ENCODE assay signal across 7 mouse cellular contexts in the genomic region with DNA sequence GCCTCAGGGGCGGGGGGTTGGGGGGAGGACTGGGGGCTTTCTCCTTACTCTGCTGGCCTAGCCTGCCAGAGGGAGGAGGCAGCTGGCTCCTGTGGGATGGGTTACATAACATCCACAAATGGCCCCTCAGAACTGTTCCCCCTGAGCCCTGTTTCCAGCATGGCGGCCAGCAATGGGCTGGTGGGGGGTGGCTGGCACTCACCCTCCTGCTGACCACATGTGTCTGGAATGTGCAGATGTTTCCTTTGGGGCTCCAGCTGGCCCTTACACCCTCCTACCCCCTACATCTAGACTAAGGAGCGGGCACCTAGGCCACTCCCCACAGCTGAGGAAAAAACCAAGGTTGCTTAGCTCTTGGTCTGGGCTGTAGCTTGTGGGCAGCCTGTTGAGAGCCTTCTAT. TPM values are rescaled to one million over a fixed set of nuclear protein-coding genes. Genes with fewer than 3 reads are reported as not detected.
DNase-seq lines count a peak whose midpoint lies in the region; ATAC-seq and TF ChIP-seq lines count a peak whose summit lies in the region.

No protein-coding gene starts in this region.

- no peak overlapping the region for H3K9ac ChIP-seq in embryonic facial prominence, embryonic 12.5 days
- H3K9ac ChIP-seq in hindbrain, embryonic 11.5 days (ENCODE audit: low read depth, low read length): no peak overlapping the region
- no peak overlapping the region for H3K9ac ChIP-seq in liver, postnatal 0 days (replicated peaks)
- peak overlapping the region; percentile 40; the same call in 1 of the 2 replicates for H3K9ac ChIP-seq in stomach, embryonic 16.5 days (ENCODE audit: low read length)

- no peak for TF ChIP-seq EP300 in liver, postnatal 0 days (IDR thresholded peaks at IDR 0.05; ENCODE audit: low read depth)

- 57% methylated on average over 3 of the region's 3 CpGs for WGBS in embryonic facial prominence, embryonic 12.5 days
- WGBS in hindbrain, embryonic 11.5 days: 53% methylated on average over 3 of the region's 3 CpGs
- 75% methylated on average over 3 of the region's 3 CpGs for WGBS in liver, postnatal 0 days (ENCODE audit: insufficient replicate concordance)
- WGBS in stomach, embryonic 16.5 days: 40% methylated on average over 3 of the region's 3 CpGs

- H3K27ac ChIP-seq in embryonic facial prominence, embryonic 12.5 days: peak overlapping the region; percentile 32
- H3K27ac ChIP-seq in hindbrain, embryonic 11.5 days (ENCODE audit: low read depth, low read length): peak overlapping the region; percentile 47
- peak overlapping the region; percentile 67 for H3K27ac ChIP-seq in liver, postnatal 0 days (ENCODE audit: low read depth)
- peak overlapping the region; percentile 93 for H3K27ac ChIP-seq in stomach, embryonic 16.5 days (ENCODE audit: low read length)

- no peak for TF ChIP-seq CTCF in liver, postnatal 0 days (IDR thresholded peaks at IDR 0.05; ENCODE audit: low read depth)

- H3K9me3 ChIP-seq in embryonic facial prominence, embryonic 12.5 days: no peaks in the 10 kb centered on the region
- no peaks in the 10 kb centered on the region for H3K9me3 ChIP-seq in hindbrain, embryonic 11.5 days (ENCODE audit: control insufficient read depth, low read length)
- no peaks in the 10 kb centered on the region for H3K9me3 ChIP-seq in liver, postnatal 0 days (ENCODE audit: low read length)
- no peaks in the 10 kb centered on the region for H3K9me3 ChIP-seq in stomach, embryonic 16.5 days (replicated peaks; ENCODE audit: control insufficient read depth, low read length)

- H3K4me2 ChIP-seq in embryonic facial prominence, embryonic 12.5 days (replicated peaks): no peak overlapping the region
- H3K4me2 ChIP-seq in hindbrain, embryonic 11.5 days (replicated peaks; ENCODE audit: low read depth, low read length): no peak overlapping the region
- no peak overlapping the region for H3K4me2 ChIP-seq in liver, postnatal 0 days (ENCODE audit: low read depth, low read length)
- H3K4me2 ChIP-seq in stomach, embryonic 16.5 days (ENCODE audit: low read depth, low read length): peak overlapping the region; percentile 30; the same call in 1 of the 2 replicates

- peaks cover 15% of the 10 kb centered on the region for H3K4me1 ChIP-seq in embryonic facial prominence, embryonic 12.5 days
- H3K4me1 ChIP-seq in hindbrain, embryonic 11.5 days (replicated peaks; ENCODE audit: control insufficient read depth, insufficient read depth, low read length): peaks cover 10% of the 10 kb centered on the region; the same call in 1 of the 2 replicates
- peaks cover 3% of the 10 kb centered on the region; the same call in 1 of the 2 replicates for H3K4me1 ChIP-seq in liver, postnatal 0 days (ENCODE audit: insufficient read depth)
- H3K4me1 ChIP-seq in stomach, embryonic 16.5 days (ENCODE audit: control insufficient read depth, insufficient read depth, low read length): peaks cover 27% of the 10 kb centered on the region

- no peak overlapping the region for H3K4me3 ChIP-seq in embryonic facial prominence, embryonic 12.5 days
- H3K4me3 ChIP-seq in hindbrain, embryonic 11.5 days (ENCODE audit: low read depth, low read length): no peak overlapping the region
- H3K4me3 ChIP-seq in liver, postnatal 0 days (ENCODE audit: low read depth, low read length): no peak overlapping the region
- no peak overlapping the region for H3K4me3 ChIP-seq in stomach, embryonic 16.5 days (replicated peaks; ENCODE audit: low read length)

- peak; percentile 35; the same call in 1 of the 2 replicates for ATAC-seq in embryonic facial prominence, embryonic 12.5 days (ENCODE audit: insufficient number of reproducible peaks, insufficient read depth, low FRiP score, low TSS enrichment)
- ATAC-seq in hindbrain, embryonic 11.5 days (ENCODE audit: low FRiP score): peak; percentile 63
- ATAC-seq in liver, postnatal 0 days: peak; percentile 38; the same call in 1 of the 2 replicates
- ATAC-seq in stomach, embryonic 16.5 days (ENCODE audit: insufficient read depth, low FRiP score): peak; percentile 38; the same call in 1 of the 2 replicates

- DNase-seq in forelimb bud, embryonic 11.5 days (ENCODE audit: low read depth, low spot score): peak; percentile 29
- DNase-seq in hindbrain, embryonic 11.5 days (ENCODE audit: low spot score): no peak
- no peak for DNase-seq in liver, postnatal 0 days
- no peak for DNase-seq in layer of hippocampus, postnatal 14 days (ENCODE audit: low spot score in 2 of 2)
- DNase-seq in layer of hippocampus, adult 9-11 months: no peak

- no peaks in the 10 kb centered on the region for H3K27me3 ChIP-seq in embryonic facial prominence, embryonic 12.5 days
- no peaks in the 10 kb centered on the region for H3K27me3 ChIP-seq in hindbrain, embryonic 11.5 days (ENCODE audit: control insufficient read depth, insufficient read depth, low read length)
- no peaks in the 10 kb centered on the region for H3K27me3 ChIP-seq in liver, postnatal 0 days (ENCODE audit: insufficient read depth, low read length)
- H3K27me3 ChIP-seq in stomach, embryonic 16.5 days (ENCODE audit: control insufficient read depth, insufficient read depth, low read length): no peaks in the 10 kb centered on the region

- peaks cover 5% of the 10 kb centered on the region; the same call in 1 of the 2 replicates for H3K36me3 ChIP-seq in embryonic facial prominence, embryonic 12.5 days
- H3K36me3 ChIP-seq in hindbrain, embryonic 11.5 days (ENCODE audit: control insufficient read depth, insufficient read depth, low read length): no peaks in the 10 kb centered on the region
- no peaks in the 10 kb centered on the region for H3K36me3 ChIP-seq in liver, postnatal 0 days (replicated peaks; ENCODE audit: insufficient read depth, low read length)
- no peaks in the 10 kb centered on the region for H3K36me3 ChIP-seq in stomach, embryonic 16.5 days (ENCODE audit: control insufficient read depth, insufficient read depth, low read length)

RNA-seq across cellular contexts. Expression of a gene that starts 9.5 kb away (rescaled TPM):
- polyA plus RNA-seq in embryonic facial prominence, embryonic 12.5 days (2016; fragmentation: Nextera tagmentation; extraction: Ambion mirVana): 26.8 and 29.8 TPM in 2 replicates
- 16.0 and 22.2 TPM in 2 replicates for polyA plus RNA-seq in hindbrain, embryonic 11.5 days (2014; fragmentation: Nextera tagmentation; extraction: Ambion mirVana)
- 2.7 and 2.8 TPM in 2 replicates for polyA plus RNA-seq in liver, postnatal 0 days (2015; fragmentation: Nextera tagmentation; extraction: Ambion mirVana)
- polyA plus RNA-seq in stomach, embryonic 16.5 days (2015; fragmentation: Nextera tagmentation; extraction: Ambion mirVana): 21.7 and 22.2 TPM in 2 replicates
- 10 to 100 TPM; 71.1 to 85.9 TPM for total RNA-seq in layer of hippocampus, postnatal 14 days (2021)

RNA-seq across cellular contexts. Expression of a gene that starts 25.1 kb away (rescaled TPM):
- polyA plus RNA-seq in embryonic facial prominence, embryonic 12.5 days (2016; fragmentation: Nextera tagmentation; extraction: Ambion mirVana): 3.6 and 3.7 TPM in 2 replicates
- 1.8 and 2.8 TPM in 2 replicates for polyA plus RNA-seq in hindbrain, embryonic 11.5 days (2014; fragmentation: Nextera tagmentation; extraction: Ambion mirVana)
- 0.45 and 0.81 TPM in 2 replicates for polyA plus RNA-seq in liver, postnatal 0 days (2015; fragmentation: Nextera tagmentation; extraction: Ambion mirVana)
- 7.9 and 9.4 TPM in 2 replicates for polyA plus RNA-seq in stomach, embryonic 16.5 days (2015; fragmentation: Nextera tagmentation; extraction: Ambion mirVana)
- total RNA-seq in layer of hippocampus, postnatal 14 days (2021): 10 to 100 TPM; 60.1 to 69.3 TPM

RNA-seq across cellular contexts. Expression of a gene that starts 31.4 kb away (rescaled TPM):
- 98.5 and 103 TPM in 2 replicates for polyA plus RNA-seq in embryonic facial prominence, embryonic 12.5 days (2016; fragmentation: Nextera tagmentation; extraction: Ambion mirVana)
- 65.8 and 71.1 TPM in 2 replicates for polyA plus RNA-seq in hindbrain, embryonic 11.5 days (2014; fragmentation: Nextera tagmentation; extraction: Ambion mirVana)
- 14.1 and 17.2 TPM in 2 replicates for polyA plus RNA-seq in liver, postnatal 0 days (2015; fragmentation: Nextera tagmentation; extraction: Ambion mirVana)
- polyA plus RNA-seq in stomach, embryonic 16.5 days (2015; fragmentation: Nextera tagmentation; extraction: Ambion mirVana): 80.6 and 104 TPM in 2 replicates
- total RNA-seq in layer of hippocampus, postnatal 14 days (2021): 10 to 100 TPM; 93.6 to 96.0 TPM

Comparison
In these comparisons a context has a peak if more than half of its experiments do, and no peak if none do; other contexts are left out.
1. H3K27ac ChIP-seq: peak in every context shown above with its lines; median percentile 93 in stomach, embryonic 16.5 days; 67 in liver, postnatal 0 days; 47 in hindbrain, embryonic 11.5 days; 32 in embryonic facial prominence, embryonic 12.5 days.